Mouse (Mus musculus) macrophage (primary cell): Measurements from ENCODE around the gene Gm4353. TPM values are rescaled to one million over a fixed set of nuclear protein-coding genes. Genes with fewer than 3 reads are reported as not detected.

ENCODE experiments used
- H3K27ac ChIP-seq: fragments of 350-480 bp; formaldehyde crosslinking; 2 replicates; pipeline ENCODE4 v1.9.0; 2021
- H3K36me3 ChIP-seq: fragments of 350-480 bp; formaldehyde crosslinking; 2 replicates; pipeline ENCODE4 v1.9.0; 2021; ENCODE audit errors: inconsistent target
- H3K4me3 ChIP-seq: fragments of 350-480 bp; formaldehyde crosslinking; 2 replicates; pipeline ENCODE4 v1.9.0; 2021; ENCODE audit errors: inconsistent target
- H3K79me2 ChIP-seq: fragments of 350-480 bp; formaldehyde crosslinking; 2 replicates; pipeline ENCODE4 v1.9.0; 2021; ENCODE audit errors: inconsistent target
- WGBS: methylation state at CpG from one replicate; pipeline ENCODE4 v1.1.7; 2026; ENCODE audit warnings: inconsistent platforms; ENCODE audit not compliant: missing documents; 5-methylcytosine and 5-hydroxymethylcytosine counted together
- polyA plus RNA-seq: library from polyadenylated mRNA; stranded (reverse); fragments of 250-400 nt; gene quantifications from 3 replicates; pipeline ENCODE4 v1.2.4, GENCODE M21; 2018; ENCODE audit warnings: inconsistent platforms

Gm4353 gene
- polyA plus RNA-seq, 1 experiment from 2014 or later: 0.11 TPM

DNA sequence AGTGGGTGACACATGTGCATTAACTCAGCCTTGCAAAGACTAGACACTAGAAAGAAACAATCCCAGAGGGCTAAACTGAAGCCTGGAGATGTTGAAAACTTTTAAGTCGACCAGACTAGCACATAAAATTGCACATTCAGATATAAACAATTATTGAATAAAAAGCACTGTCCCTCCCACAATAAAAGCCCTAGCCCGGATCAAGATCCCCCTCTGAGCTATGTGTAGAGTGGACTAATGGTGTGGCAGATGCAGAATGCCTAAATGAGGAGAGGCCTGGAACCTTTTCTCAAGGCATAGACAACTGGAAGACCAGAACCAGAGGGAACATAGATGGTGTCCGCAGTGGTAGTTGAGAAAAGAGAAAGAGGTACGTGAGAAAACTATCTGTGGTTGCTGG lies 48.9 kb downstream of the Gm4353 start:
- Histone ChIP-seq H3K27ac (no peak overlapping the region), H3K79me2 (no peaks in the 10 kb centered on the region), H3K36me3 (no peaks in the 10 kb centered on the region), H3K4me3 (no peak overlapping the region)
- WGBS: 91% methylated on average over 4 of the region's 4 CpGs

DNA sequence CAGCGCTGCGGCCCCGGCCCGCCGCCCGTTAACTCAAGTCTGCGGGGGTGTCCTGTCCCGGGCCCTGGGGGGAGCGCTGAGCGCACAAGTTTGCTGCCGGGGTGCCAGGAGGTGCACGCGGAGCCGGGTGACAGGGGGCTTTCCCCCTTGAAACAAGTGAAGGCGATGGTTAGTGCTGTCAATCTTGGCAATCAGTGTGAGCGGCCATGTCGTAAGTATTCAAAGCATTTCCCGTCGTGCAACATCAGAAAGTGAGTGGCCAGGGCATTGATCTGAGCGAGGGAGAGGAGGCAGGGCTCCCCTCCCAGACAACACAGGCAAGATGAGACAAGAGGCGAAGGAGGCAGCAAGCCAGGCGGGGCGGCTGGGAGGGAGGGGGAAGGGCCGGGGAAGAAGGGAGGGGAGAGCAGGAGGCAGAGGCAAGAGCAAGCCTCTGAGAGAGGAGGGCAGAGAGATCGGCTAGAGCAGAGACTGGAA lies 50.1 kb downstream of the Gm4353 start:
- Histone ChIP-seq H3K79me2 (no peaks in the 10 kb centered on the region), H3K27ac (no peak overlapping the region), H3K36me3 (no peaks in the 10 kb centered on the region), H3K4me3 (no peak overlapping the region)
- WGBS: 2% methylated on average over 25 of the region's 25 CpGs

DNA sequence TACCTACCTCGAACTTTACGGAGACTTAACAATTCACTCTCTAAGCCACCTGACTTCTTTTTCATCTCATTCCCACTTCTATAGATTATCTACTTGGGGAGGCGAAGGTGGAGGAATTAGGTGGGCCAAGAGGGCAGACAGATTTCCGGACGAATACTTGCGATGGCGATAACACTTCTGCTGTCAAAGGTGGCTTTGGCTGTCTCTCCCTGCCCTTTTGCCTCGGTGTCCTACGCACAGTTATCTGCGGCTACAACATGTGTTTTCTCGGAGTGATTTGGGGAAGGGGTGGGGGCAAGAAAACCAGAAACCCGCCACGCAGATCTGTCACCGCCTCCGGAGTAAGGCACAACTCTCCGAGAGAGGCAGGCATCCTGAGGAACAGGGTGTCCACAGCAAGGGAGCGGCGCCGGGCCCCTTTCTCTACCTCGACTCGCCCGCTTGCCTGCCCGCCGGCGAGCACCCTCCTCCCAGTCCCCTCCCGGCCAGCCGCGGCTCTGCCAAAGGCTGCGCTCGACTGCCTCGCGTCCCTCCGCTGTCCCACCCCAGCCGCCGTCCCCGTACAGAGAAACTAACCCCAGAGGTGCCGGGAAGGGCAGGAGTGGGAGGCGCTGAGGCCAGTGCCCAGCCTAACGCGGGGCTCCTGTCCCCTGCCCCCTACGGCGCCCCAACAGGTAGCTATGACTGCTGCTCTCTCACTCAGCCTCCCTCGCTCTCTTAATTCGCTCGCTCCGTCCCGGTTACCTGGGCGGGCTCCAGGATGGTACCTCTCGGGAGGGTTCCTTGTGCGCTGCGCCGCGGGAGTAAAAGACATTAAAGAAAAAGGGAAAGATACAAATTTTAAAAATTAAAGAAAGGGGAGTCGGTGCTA lies 50.8 kb downstream of the Gm4353 start:
- no peaks in the 10 kb centered on the region for H3K36me3 ChIP-seq
- WGBS: 1% methylated on average over 45 of the region's 54 CpGs
- H3K79me2 ChIP-seq: no peaks in the 10 kb centered on the region
- no peak overlapping the region for H3K27ac ChIP-seq
- H3K4me3 ChIP-seq: no peak overlapping the region

Other genes starting within 250 kb of the Gm4353 start
- not detected in 3 replicates for gene Sox6, start 45.8 kb downstream of the Gm4353 start, polyA plus RNA-seq
- 77.5 to 146 TPM (median 134 TPM) in 3 replicates for gene 1110004F10Rik, start 45.2 kb downstream of the Gm4353 start, polyA plus RNA-seq
- 0.13 to 0.38 TPM (median 0.23 TPM) in 3 replicates for gene Plekha7, start 223.7 kb upstream of the Gm4353 start, polyA plus RNA-seq
- gene Rps13, start 249.6 kb upstream of the Gm4353 start, polyA plus RNA-seq: 344 to 1,175 TPM (median 1,056 TPM) in 3 replicates